Mouse (Mus musculus) adrenal gland, adult 18-20 months (tissue): ENCODE data around the gene Olfr1490. TPM values are rescaled to one million over a fixed set of nuclear protein-coding genes. Genes with fewer than 3 reads are reported as not detected.
"Not testable (repeated sequence)": the region's sequence is repeated elsewhere in the genome, so short reads cannot be mapped to it uniquely, and the experiment has no call there.

ENCODE experiments used
- DNase-seq, 2 experiments: peaks; one replicate each; pipeline ENCODE4 v3.0.0; 2021 to 2022; ENCODE audit warnings: low spot score in 2 of 2
- long read RNA-seq, 2 experiments: library from polyadenylated mRNA; stranded (forward); transcript quantifications; one replicate each; pipeline ENCODE4 v2.0.0; 2021
- microRNA-seq, 2 experiments: library from miRNA; unstranded; fragments of <30 nt; microRNA quantifications; one replicate each; pipeline ENCODE4 v1.2.0; 2021; ENCODE audit warnings: borderline number of aligned reads in 2 of 2
- total RNA-seq, 2 experiments: library from RNA; stranded (reverse); gene quantifications; 1 replicate in 1 of 2; 2 replicates in 1 of 2; pipeline ENCODE4 v1.2.3; 2021

Olfr1490 gene
- not detected for total RNA-seq
- long read RNA-seq, experiment 1, result 0 reads
- long read RNA-seq, experiment 2, result 0 reads

DNA sequence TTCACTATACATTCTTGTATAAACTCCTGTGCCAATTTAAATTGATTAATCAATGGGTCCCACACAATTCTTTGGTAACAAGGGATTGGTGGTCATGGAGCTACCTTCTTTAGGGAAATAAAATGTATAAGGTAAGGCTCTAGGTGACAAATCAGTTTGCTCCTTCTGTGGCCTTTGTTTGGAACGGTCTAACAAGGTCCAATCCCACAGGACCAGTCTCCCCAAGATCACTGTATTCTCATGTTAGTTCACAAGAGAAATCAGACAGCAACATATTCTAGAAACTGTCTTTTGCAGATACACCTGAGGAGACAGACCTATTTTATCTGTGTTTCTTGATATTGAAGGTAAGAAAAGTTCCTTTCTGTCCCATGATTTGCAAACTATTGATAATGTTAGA is at the start of gene Olfr1490:
Olfr1490 (plus strand) TSS at position 301 of the 400 bp plus-strand sequence.
- DNase-seq, result no peak

DNA sequence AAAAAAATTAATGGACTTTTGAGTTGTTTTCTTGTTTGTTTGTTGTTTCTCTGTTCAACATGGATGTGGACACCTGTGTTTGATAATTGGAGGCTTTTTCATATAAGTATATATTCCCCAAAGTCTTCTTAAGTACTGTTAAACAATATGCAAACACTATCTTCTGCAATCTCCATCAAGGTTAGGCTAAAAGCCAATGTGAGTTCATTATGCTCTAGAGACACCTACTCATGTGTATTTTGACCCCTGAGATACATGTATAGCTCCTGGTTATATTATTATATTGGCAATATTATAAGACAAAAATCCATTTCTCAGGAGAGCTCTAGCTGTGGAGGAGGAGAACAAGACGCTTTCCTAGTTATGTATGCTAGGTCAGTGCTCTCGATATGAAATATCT is 33.8 kb upstream of the Olfr1490 start, which contains the start of gene Olfr1487:
Olfr1487 (plus strand) TSS at position 301 of the 400 bp plus-strand sequence.
- not testable (repeated sequence) for DNase-seq

DNA sequence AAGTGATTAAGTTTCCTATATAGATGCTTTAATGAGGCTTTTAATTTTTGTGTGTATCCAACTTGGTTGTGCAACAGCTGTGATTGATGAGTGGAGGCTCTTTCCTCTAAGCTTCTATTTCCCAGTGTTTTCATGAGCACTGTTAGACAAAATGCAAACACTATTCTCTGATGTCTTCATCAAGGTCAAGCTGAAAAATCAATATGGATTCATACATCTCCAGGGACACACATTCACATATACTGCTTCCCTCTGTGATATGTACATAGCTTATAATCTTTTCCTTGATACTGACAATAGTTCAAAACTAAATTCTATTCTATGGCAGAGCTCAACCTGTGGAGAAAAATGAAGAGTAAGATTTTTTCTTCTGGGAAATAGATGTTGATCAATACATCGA is 19.6 kb upstream of the Olfr1490 start, which contains the start of gene Olfr1489:
Olfr1489 (plus strand) TSS at position 301 of the 400 bp plus-strand sequence.
- no peak for DNase-seq

DNA sequence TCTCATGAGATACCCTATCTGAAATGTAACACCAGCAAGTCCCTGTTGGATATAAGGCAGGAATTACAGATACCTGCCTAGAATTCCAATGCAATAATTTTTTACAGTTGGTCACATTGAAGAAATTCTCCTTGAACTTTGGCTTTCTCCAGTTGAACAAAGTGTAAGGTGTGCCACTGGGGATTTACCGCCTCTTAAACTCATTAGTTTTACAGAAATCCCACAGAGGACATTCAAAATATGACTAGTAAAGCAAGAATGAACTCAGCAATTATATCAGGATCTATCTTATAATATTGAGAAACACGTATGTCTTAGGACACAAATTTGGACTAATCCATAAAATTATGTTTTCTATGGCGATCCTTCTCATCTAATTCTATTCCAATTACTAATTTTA is 46.1 kb downstream of the Olfr1490 start, which contains the start of gene Olfr1491:
Olfr1491 (plus strand) TSS at position 301 of the 400 bp plus-strand sequence.
- no peak for DNase-seq

Small RNAs within 50 kb of the gene (microRNA-seq; reads per million reads assigned to microRNA genes)
- 0 reads per million in 2 experiments for gene Gm23931

Other genes with a start within 250 kb of the Olfr1490 start
- gene Olfr1469, start 243.2 kb upstream of the Olfr1490 start, total RNA-seq, result not detected
- gene Olfr1471, start 207.7 kb upstream of the Olfr1490 start, total RNA-seq, result not detected
- gene Olfr1472, start 195.0 kb upstream of the Olfr1490 start, total RNA-seq, result not detected
- not detected for gene Olfr1474, start 181.5 kb upstream of the Olfr1490 start, total RNA-seq
- gene Olfr1475, start 170.9 kb upstream of the Olfr1490 start, total RNA-seq, result not detected
- not detected for gene Olfr1477, start 150.5 kb upstream of the Olfr1490 start, total RNA-seq
- gene Olfr1480, start 123.2 kb upstream of the Olfr1490 start, total RNA-seq, result not detected
- not detected for gene Olfr1484, start 67.6 kb upstream of the Olfr1490 start, total RNA-seq
- gene Olfr1487, start 33.7 kb upstream of the Olfr1490 start, total RNA-seq, result not detected
- not detected for gene Olfr1489, start 19.5 kb upstream of the Olfr1490 start, total RNA-seq
- not detected for gene Olfr1491, start 46.2 kb downstream of the Olfr1490 start, total RNA-seq
- gene Olfr1493-ps1, start 72.2 kb downstream of the Olfr1490 start, total RNA-seq, result not detected
- gene Olfr1494, start 88.6 kb downstream of the Olfr1490 start, total RNA-seq, result not detected
- gene Olfr1495, start 113.5 kb downstream of the Olfr1490 start, total RNA-seq, result not detected
- not detected for gene Olfr1496, start 126.8 kb downstream of the Olfr1490 start, total RNA-seq
- not detected for gene Olfr1497, start 147.1 kb downstream of the Olfr1490 start, total RNA-seq
- not detected for gene Olfr1499, start 168.4 kb downstream of the Olfr1490 start, total RNA-seq
- gene Olfr1500, start 179.4 kb downstream of the Olfr1490 start, total RNA-seq, result not detected
- gene Olfr1501, start 199.6 kb downstream of the Olfr1490 start, total RNA-seq, result not detected
- not detected for gene Olfr1502, start 210.7 kb downstream of the Olfr1490 start, total RNA-seq
- gene Olfr1504, start 246.8 kb downstream of the Olfr1490 start, total RNA-seq, result not detected